Mouse (Mus musculus) hindbrain, embryonic 16.5 days (tissue): Measurements from ENCODE around the gene Lhx1. TPM values are rescaled to one million over a fixed set of nuclear protein-coding genes. Genes with fewer than 3 reads are reported as not detected.

Source experiments
- ATAC-seq: fragments of 200-750 bp; cut with Nextera tagmentation; 2 replicates; pipeline ENCODE4 v1.8.0; 2017; ENCODE audit warnings: moderate TSS enrichment, moderate library complexity
- H3K27ac ChIP-seq: fragments of 300-500 bp; sonication (generic); 2 replicates; pipeline ENCODE4 v1.5.1; 2014; ENCODE audit warnings: low read depth, mild to moderate bottlenecking, control low read depth, low read length, moderate library complexity
- H3K27me3 ChIP-seq: fragments of 300-500 bp; sonication (generic); replicated peaks from 2 replicates; pipeline ENCODE4 v1.6.1; 2014; ENCODE audit warnings: low read length; ENCODE audit not compliant: control insufficient read depth, insufficient read depth
- H3K36me3 ChIP-seq: fragments of 300-500 bp; sonication (generic); 2 replicates; pipeline ENCODE4 v1.6.1; 2014; ENCODE audit warnings: mild to moderate bottlenecking, low read length, moderate library complexity, mixed read lengths; ENCODE audit not compliant: control insufficient read depth, insufficient read depth
- H3K4me1 ChIP-seq: fragments of 300-500 bp; sonication (generic); 2 replicates; pipeline ENCODE4 v1.6.1; 2014; ENCODE audit warnings: low read depth, low read length; ENCODE audit not compliant: control insufficient read depth, insufficient read depth
- H3K4me2 ChIP-seq: fragments of 300-500 bp; sonication (generic); 2 replicates; pipeline ENCODE4 v1.6.1; 2014; ENCODE audit warnings: mild to moderate bottlenecking, low read length, control low read depth, moderate library complexity
- H3K4me3 ChIP-seq: fragments of 300-500 bp; sonication (generic); 2 replicates; pipeline ENCODE4 v1.5.1; 2014; ENCODE audit warnings: mild to moderate bottlenecking, low read length, control low read depth, moderate library complexity
- H3K9ac ChIP-seq: fragments of 300-500 bp; sonication (generic); 2 replicates; pipeline ENCODE4 v1.6.1; 2014; ENCODE audit warnings: low read depth, mild to moderate bottlenecking, control low read depth, low read length, moderate library complexity
- H3K9me3 ChIP-seq: fragments of 300-500 bp; sonication (generic); 2 replicates; pipeline ENCODE4 v1.6.1; 2014; ENCODE audit warnings: mild to moderate bottlenecking, low read length, moderate library complexity; ENCODE audit not compliant: control insufficient read depth
- WGBS: fragments of 180-500 bp; shearing (Covaris S2); extraction: QIAGEN DNeasy Blood & Tissue Kit; methylation state at CpG from one replicate; pipeline ENCODE4 v1.1.7; 2014; 5-methylcytosine and 5-hydroxymethylcytosine counted together
- polyA plus RNA-seq: library from polyadenylated mRNA; unstranded; fragments of >200 nt; fragmentation: Nextera tagmentation; extraction: Ambion mirVana; gene quantifications from 2 replicates; pipeline ENCODE4 v1.2.1, GENCODE M21; 2015

The Lhx1 gene
- polyA plus RNA-seq, 1 experiment from 2014 or later: 35.9 TPM

GRCm38 (mm10) chr11:84522577-84523320, 2.6 kb downstream of the Lhx1 start:
- Histone ChIP-seq H3K36me3 (no peaks in the 10 kb centered on the region), H3K4me1 (peaks cover 11% of the 10 kb centered on the region), H3K4me2 (peak overlapping the region; percentile 68), H3K4me3 (peak overlapping the region; percentile 43), H3K9ac (peak overlapping the region; percentile 54), H3K27me3 (peaks cover 25% of the 10 kb centered on the region), H3K27ac (peak overlapping the region; percentile 65), H3K9me3 (no peaks in the 10 kb centered on the region)
- under 1% methylated on average over 40 of the region's 40 CpGs for WGBS
- ATAC-seq: no peak

DNA sequence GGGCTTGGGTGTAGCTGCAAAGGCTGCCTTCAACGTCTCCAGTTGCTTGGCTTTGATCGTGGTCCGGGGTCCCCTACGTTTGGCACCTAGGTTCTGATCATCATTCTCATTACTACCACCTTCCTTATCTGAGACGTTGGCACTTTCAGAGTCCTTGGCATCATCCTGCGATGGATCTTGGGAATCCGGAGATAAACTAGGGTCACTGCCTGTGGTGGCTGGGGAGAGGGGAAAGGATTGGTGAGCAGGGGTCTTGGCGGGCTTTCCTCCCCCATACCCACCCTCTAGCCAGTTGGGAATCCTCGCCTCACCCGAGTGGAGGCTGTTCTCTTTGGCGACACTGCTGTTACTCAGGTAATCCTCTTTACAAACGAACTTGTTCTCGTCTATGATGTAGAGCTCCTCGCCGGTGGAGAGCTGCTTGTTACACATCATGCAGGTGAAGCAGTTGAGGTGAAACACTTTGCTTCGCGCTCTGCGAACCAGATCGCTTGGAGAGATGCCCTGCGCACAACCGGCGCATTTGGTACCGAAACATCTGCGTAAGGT, 3.5 kb downstream of the Lhx1 start:
- Histone ChIP-seq H3K4me2 (peak overlapping the region; percentile 68), H3K9ac (peak overlapping the region; percentile 52), H3K27me3 (peaks cover 25% of the 10 kb centered on the region), H3K4me3 (peak overlapping the region; percentile 43), H3K36me3 (no peaks in the 10 kb centered on the region), H3K9me3 (no peaks in the 10 kb centered on the region), H3K27ac (peak overlapping the region; percentile 75), H3K4me1 (peaks cover 11% of the 10 kb centered on the region)
- WGBS: 5% methylated on average over 24 of the region's 24 CpGs
- no peak for ATAC-seq

DNA sequence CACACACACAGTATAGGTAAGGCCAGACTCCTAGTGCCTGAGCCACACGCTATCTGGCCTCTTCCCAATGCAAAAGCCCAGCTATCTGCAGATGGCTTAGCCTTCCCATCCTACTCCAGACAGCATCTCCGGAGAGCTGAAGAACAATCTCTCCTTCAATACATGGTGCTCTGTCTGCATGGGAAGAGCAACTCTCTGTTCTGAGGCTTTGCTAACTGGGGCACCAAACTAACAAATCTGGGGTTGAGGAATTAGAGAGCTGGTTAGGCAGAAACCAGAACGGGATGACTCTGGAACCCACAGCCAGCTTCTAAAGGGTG, 4.3 kb downstream of the Lhx1 start:
- H3K27ac ChIP-seq: peak overlapping the region; percentile 75
- H3K4me2 ChIP-seq: peak overlapping the region; percentile 68
- no peak for ATAC-seq
- H3K27me3 ChIP-seq: peaks cover 25% of the 10 kb centered on the region
- H3K4me3 ChIP-seq: peak overlapping the region; percentile 43
- peaks cover 11% of the 10 kb centered on the region for H3K4me1 ChIP-seq
- peak overlapping the region; percentile 52 for H3K9ac ChIP-seq
- WGBS: 17% methylated on average over 3 of the region's 3 CpGs
- H3K36me3 ChIP-seq: no peaks in the 10 kb centered on the region
- H3K9me3 ChIP-seq: no peaks in the 10 kb centered on the region

DNA sequence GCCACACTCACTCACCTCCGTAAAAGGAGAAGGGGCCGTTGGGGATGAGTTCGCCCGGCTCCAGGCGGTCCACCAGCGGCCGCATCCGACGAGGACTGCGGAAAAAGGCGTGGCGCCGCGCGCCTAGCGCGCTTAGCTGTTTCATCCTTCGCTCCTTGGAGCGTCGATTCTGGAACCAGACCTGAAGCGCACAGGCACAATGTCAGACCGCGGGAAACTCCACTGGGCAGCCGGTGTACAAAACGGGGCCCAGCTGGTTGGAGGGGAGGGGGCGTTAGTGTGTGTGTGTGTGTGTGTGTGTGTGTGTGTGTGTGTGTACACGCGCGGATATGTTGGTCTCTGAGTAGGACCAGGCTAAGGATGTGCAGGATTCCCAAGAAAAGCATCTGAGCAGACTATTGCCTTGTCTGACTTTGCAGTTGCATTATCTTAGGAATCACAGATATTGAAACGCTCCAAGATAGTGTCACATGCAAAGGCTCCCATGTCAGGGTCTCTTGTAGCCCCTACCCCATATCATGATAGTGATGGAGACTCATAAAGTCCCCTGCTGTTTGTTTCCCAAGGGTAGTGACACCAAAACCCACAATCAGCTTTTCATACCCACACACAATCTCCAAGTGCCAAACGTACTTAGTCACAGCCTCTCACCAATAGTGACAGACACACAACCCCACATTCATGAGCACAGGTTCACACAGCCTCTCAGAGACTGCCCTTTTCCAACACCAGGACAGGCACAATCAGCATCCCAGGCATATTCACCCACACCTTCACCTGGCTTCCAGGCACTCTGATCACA, 4.9 kb downstream of the Lhx1 start:
- no peak for ATAC-seq
- peak overlapping the region; percentile 75 for H3K27ac ChIP-seq
- H3K4me3 ChIP-seq: peak overlapping the region; percentile 43
- H3K9ac ChIP-seq: peak overlapping the region; percentile 52
- no peaks in the 10 kb centered on the region for H3K36me3 ChIP-seq
- no peaks in the 10 kb centered on the region for H3K9me3 ChIP-seq
- peaks cover 9% of the 10 kb centered on the region for H3K4me1 ChIP-seq
- 2% methylated on average over 31 of the region's 31 CpGs for WGBS
- peak overlapping the region; percentile 68 for H3K4me2 ChIP-seq
- H3K27me3 ChIP-seq: peaks cover 25% of the 10 kb centered on the region

GRCm38 (mm10) chr11:84519576-84520268, 5.6 kb downstream of the Lhx1 start:
- Histone ChIP-seq H3K4me3 (peak overlapping the region; percentile 43), H3K9me3 (no peaks in the 10 kb centered on the region), H3K27me3 (peaks cover 31% of the 10 kb centered on the region)

DNA sequence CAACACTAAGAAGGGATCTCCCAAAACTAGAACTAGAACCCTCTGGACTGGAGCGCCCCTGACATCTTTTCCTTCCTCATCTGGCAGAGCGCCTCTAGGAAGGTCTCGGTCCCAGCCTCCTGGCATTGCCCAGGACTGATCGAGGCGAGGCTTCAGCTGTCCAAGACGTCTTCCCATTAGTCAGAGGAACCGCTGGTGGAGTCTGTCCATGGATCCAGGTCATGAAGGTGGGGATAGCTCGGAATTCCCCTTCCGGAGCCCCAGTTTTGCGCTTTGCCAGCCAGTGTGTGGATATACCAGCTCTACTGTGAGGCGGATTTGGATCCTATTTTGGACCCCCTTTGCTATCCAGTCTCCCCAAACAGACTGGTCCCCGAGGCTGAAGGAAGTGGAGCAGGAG, 6.3 kb downstream of the Lhx1 start:
- Histone ChIP-seq H3K36me3 (no peaks in the 10 kb centered on the region), H3K4me3 (peak overlapping the region; percentile 43), H3K9ac (peak overlapping the region; percentile 52), H3K4me1 (peaks cover 7% of the 10 kb centered on the region), H3K9me3 (no peaks in the 10 kb centered on the region), H3K4me2 (peak overlapping the region; percentile 68), H3K27ac (peak overlapping the region; percentile 70), H3K27me3 (peaks cover 34% of the 10 kb centered on the region)
- 15% methylated on average over 12 of the region's 12 CpGs for WGBS
- no peak for ATAC-seq

More at GRCm38 (mm10) chr11:84519576-84520268, 5.6 kb downstream of the Lhx1 start:
- no peaks in the 10 kb centered on the region for H3K36me3 ChIP-seq
- H3K9ac ChIP-seq: peak overlapping the region; percentile 52
- peaks cover 4% of the 10 kb centered on the region; the same call in 1 of the 2 replicates for H3K4me1 ChIP-seq
- H3K27ac ChIP-seq: peak overlapping the region; percentile 75
- ATAC-seq: no peak
- WGBS: 2% methylated on average over 33 of the region's 34 CpGs
- peak overlapping the region; percentile 68 for H3K4me2 ChIP-seq

DNA sequence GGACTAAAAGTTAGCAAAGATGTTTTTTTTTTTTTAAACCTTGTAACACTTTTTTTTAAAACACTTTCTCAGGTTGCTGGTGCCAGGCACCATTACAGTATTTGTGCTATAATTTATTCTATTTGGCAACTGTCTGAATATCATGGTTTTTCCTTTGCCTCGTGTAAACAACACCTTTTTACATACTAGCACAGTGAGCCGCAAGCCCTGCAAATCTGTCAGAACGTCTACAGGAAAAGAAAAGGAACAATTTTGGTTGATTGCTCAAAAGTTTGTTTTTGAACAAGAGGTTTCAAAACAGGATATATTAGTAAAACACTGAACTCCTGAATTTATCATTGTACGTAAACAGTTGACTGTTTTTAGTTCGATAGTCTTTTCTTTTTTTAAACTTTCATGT, 7.1 kb downstream of the Lhx1 start:
- no peaks in the 10 kb centered on the region for H3K36me3 ChIP-seq
- no peaks in the 10 kb centered on the region for H3K9me3 ChIP-seq
- H3K9ac ChIP-seq: no peak overlapping the region
- H3K4me2 ChIP-seq: peak overlapping the region; percentile 68
- WGBS: 31% methylated on average over 5 of the region's 5 CpGs
- no peak overlapping the region for H3K27ac ChIP-seq
- H3K4me3 ChIP-seq: peak overlapping the region; percentile 43
- peaks cover 7% of the 10 kb centered on the region for H3K4me1 ChIP-seq
- H3K27me3 ChIP-seq: peaks cover 33% of the 10 kb centered on the region
- ATAC-seq: no peak

DNA sequence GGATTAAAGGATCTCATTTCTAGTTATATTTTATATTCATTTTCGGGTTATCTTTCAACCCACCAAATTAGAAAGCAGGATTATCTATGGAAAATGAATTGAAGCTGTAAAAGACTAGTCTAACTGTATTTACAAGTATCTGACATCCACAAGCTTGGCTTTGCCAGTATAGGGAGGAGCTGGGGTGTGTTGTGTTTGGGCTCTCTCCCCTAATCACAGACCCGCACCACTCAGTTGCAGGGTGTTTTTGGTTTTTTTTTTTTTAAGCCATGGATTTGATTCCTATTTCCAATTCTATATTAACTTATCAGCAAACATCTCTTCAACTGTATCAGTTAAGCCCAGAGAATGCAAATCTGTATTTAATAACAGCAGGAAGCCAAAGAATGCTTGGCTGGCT, 7.9 kb downstream of the Lhx1 start:
- Histone ChIP-seq H3K4me2 (peak overlapping the region; percentile 35), H3K27ac (no peak overlapping the region), H3K4me1 (peaks cover 6% of the 10 kb centered on the region), H3K9me3 (no peaks in the 10 kb centered on the region), H3K27me3 (peaks cover 29% of the 10 kb centered on the region), H3K9ac (no peak overlapping the region), H3K4me3 (peak overlapping the region; percentile 15; the same call in 1 of the 2 replicates), H3K36me3 (no peaks in the 10 kb centered on the region)
- no peak for ATAC-seq
- 14% methylated on average over 2 of the region's 2 CpGs for WGBS
